Comparison of ENCODE assay signal across 9 mouse cellular contexts in the genomic region with DNA sequence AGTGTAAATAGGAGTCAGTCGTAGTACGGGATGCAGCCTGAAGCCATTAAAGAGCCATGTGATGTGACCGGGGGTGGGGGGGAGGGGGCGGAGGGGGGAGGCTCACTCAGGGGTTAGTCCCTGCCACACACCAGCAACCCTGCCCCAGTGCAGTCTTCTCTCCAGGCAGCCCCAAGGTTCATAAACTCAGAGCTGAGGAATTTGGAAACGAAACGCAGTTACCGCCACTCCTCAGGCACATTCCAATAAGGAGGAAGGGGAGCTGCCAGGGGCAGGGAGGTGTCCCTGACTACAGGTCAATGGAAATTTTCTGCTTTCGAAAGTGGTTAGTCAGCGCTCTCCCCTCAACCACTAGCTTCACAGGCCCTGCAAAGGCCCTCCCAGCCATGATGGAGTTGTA.
DNase-seq lines count a peak whose midpoint lies in the region; ATAC-seq and TF ChIP-seq lines count a peak whose summit lies in the region.
"Had no signal": no experiment of that assay in that cellular context is flagged by ENCODE, and none has a peak within 500 bp of the region (broad histone marks: within the 10 kb centered on the region; RNA-seq: fewer than 3 reads in every experiment).

No protein-coding gene starts in this region.

- H3K4me1 ChIP-seq in neural tube, embryonic 13.5 days (replicated peaks): peaks cover 31% of the 10 kb centered on the region
- H3K4me1 ChIP-seq in neural tube, embryonic 15.5 days: peaks cover 9% of the 10 kb centered on the region; the same call in 1 of the 2 replicates
- H3K4me1 ChIP-seq in stomach, postnatal 0 days (replicated peaks; ENCODE audit: control insufficient read depth, insufficient read depth): peaks cover 2% of the 10 kb centered on the region; the same call in 1 of the 2 replicates
- H3K4me1 ChIP-seq: liver, embryonic 12.5 days had no signal

- ATAC-seq in neural tube, embryonic 13.5 days (ENCODE audit: low read depth): 0 out of 2 replicates have a peak, but pooled peaks have one; percentile 23
- no peak for ATAC-seq in neural tube, embryonic 15.5 days (ENCODE audit: low FRiP score)
- no peak; the same call in 1 of the 2 replicates for ATAC-seq in stomach, postnatal 0 days (ENCODE audit: low FRiP score, low TSS enrichment)
- ATAC-seq: liver, embryonic 12.5 days had no signal

- no peak overlapping the region for H3K4me2 ChIP-seq in neural tube, embryonic 13.5 days
- H3K4me2 ChIP-seq in neural tube, embryonic 15.5 days: no peak overlapping the region
- H3K4me2 ChIP-seq in stomach, postnatal 0 days (replicated peaks; ENCODE audit: low read depth): no peak overlapping the region
- H3K4me2 ChIP-seq: hindbrain, embryonic 13.5 days; liver, embryonic 12.5 days had no signal

- H3K27me3 ChIP-seq in neural tube, embryonic 13.5 days: no peaks in the 10 kb centered on the region
- no peaks in the 10 kb centered on the region; the same call in 1 of the 2 replicates for H3K27me3 ChIP-seq in neural tube, embryonic 15.5 days (replicated peaks)
- no peaks in the 10 kb centered on the region for H3K27me3 ChIP-seq in stomach, postnatal 0 days (ENCODE audit: control insufficient read depth, insufficient read depth, low read length)
- H3K27me3 ChIP-seq: liver, embryonic 12.5 days had no signal

- H3K9ac ChIP-seq in neural tube, embryonic 13.5 days: no peak overlapping the region
- no peak overlapping the region for H3K9ac ChIP-seq in neural tube, embryonic 15.5 days (replicated peaks)
- H3K9ac ChIP-seq in stomach, postnatal 0 days (ENCODE audit: low read length): no peak overlapping the region
- H3K9ac ChIP-seq: hindbrain, embryonic 13.5 days; liver, embryonic 12.5 days had no signal

- no peak for TF ChIP-seq CTCF in stomach, postnatal 0 days (IDR thresholded peaks at IDR 0.05; ENCODE audit: low read depth)

- H3K36me3 ChIP-seq in neural tube, embryonic 13.5 days: no peaks in the 10 kb centered on the region
- H3K36me3 ChIP-seq in neural tube, embryonic 15.5 days: no peaks in the 10 kb centered on the region
- 0 out of 2 replicates have a peak, but pooled peaks cover 2% of the 10 kb centered on the region for H3K36me3 ChIP-seq in stomach, postnatal 0 days (ENCODE audit: control insufficient read depth, insufficient read depth, low read length)
- H3K36me3 ChIP-seq: hindbrain, embryonic 13.5 days had no signal

- DNase-seq in embryo, embryonic 10.5 days (ENCODE audit: low spot score): peak; percentile 46
- peak; percentile 42 for DNase-seq in kidney, adult 9 months
- peak; percentile 24 for DNase-seq in stomach, postnatal 0 days (ENCODE audit: low spot score)
- DNase-seq in right cerebral cortex, adult 18-20 months: no peak
- no peak for DNase-seq in testis, postnatal 14 days (ENCODE audit: low spot score)

- H3K9me3 ChIP-seq in neural tube, embryonic 13.5 days: no peaks in the 10 kb centered on the region
- H3K9me3 ChIP-seq in neural tube, embryonic 15.5 days (replicated peaks): no peaks in the 10 kb centered on the region
- H3K9me3 ChIP-seq in stomach, postnatal 0 days (ENCODE audit: control insufficient read depth, low read length): no peaks in the 10 kb centered on the region
- H3K9me3 ChIP-seq: hindbrain, embryonic 13.5 days; liver, embryonic 12.5 days had no signal

- TF ChIP-seq EP300 in stomach, postnatal 0 days (optimal IDR thresholded peaks at IDR 0.05): no peak

- no peak overlapping the region for H3K4me3 ChIP-seq in neural tube, embryonic 13.5 days
- H3K4me3 ChIP-seq in neural tube, embryonic 15.5 days (replicated peaks): no peak overlapping the region
- H3K4me3 ChIP-seq in stomach, postnatal 0 days (ENCODE audit: low read depth, low read length): no peak overlapping the region
- H3K4me3 ChIP-seq: hindbrain, embryonic 13.5 days; liver, embryonic 12.5 days had no signal

- WGBS in neural tube, embryonic 13.5 days: 45% methylated on average over 9 of the region's 9 CpGs
- 49% methylated on average over 9 of the region's 9 CpGs for WGBS in neural tube, embryonic 15.5 days
- WGBS in stomach, postnatal 0 days: 32% methylated on average over 9 of the region's 9 CpGs

- H3K27ac ChIP-seq in neural tube, embryonic 13.5 days (replicated peaks): no peak overlapping the region
- H3K27ac ChIP-seq in neural tube, embryonic 15.5 days (replicated peaks): no peak overlapping the region
- H3K27ac ChIP-seq in stomach, postnatal 0 days (replicated peaks): 0 out of 2 replicates have a peak overlapping the region, but pooled peaks have one; percentile 13
- H3K27ac ChIP-seq: hindbrain, embryonic 13.5 days; liver, embryonic 12.5 days had no signal

Comparison
In these comparisons a context has a peak if more than half of its experiments do, and no peak if none do; other contexts are left out.
1. DNase-seq: peak in embryo, embryonic 10.5 days (single experiment), kidney, adult 9 months (single experiment) and stomach, postnatal 0 days (single experiment); none in right cerebral cortex, adult 18-20 months (single experiment) and testis, postnatal 14 days (single experiment).